Mouse (Mus musculus) lung, embryonic 16.5 days (tissue): ENCODE results near the gene Olfr1199. TPM values are rescaled to one million over a fixed set of nuclear protein-coding genes. Genes with fewer than 3 reads are reported as not detected.

Experiments used
- ATAC-seq: fragments of 200-750 bp; cut with Nextera tagmentation; 2 replicates; pipeline ENCODE4 v1.8.0; 2017; ENCODE audit warnings: low read depth, mild to moderate bottlenecking, moderate library complexity
- H3K27ac ChIP-seq: fragments of 300-500 bp; sonication (generic); 2 replicates; pipeline ENCODE4 v1.5.1; 2014; ENCODE audit warnings: mild to moderate bottlenecking, control low read depth, low read length
- H3K27me3 ChIP-seq: fragments of 300-500 bp; sonication (generic); 2 replicates; pipeline ENCODE4 v1.6.1; 2014; ENCODE audit warnings: low read depth, low read length, mixed read lengths; ENCODE audit not compliant: control insufficient read depth, insufficient read depth
- H3K36me3 ChIP-seq: fragments of 300-500 bp; sonication (generic); 2 replicates; pipeline ENCODE4 v1.6.1; 2014; ENCODE audit warnings: low read length; ENCODE audit not compliant: control insufficient read depth, insufficient read depth
- H3K4me1 ChIP-seq: fragments of 300-500 bp; sonication (generic); replicated peaks from 2 replicates; pipeline ENCODE4 v1.6.1; 2014; ENCODE audit warnings: low read length, mixed read lengths; ENCODE audit not compliant: control insufficient read depth, insufficient read depth
- H3K4me2 ChIP-seq: fragments of 300-500 bp; sonication (generic); 2 replicates; pipeline ENCODE4 v1.6.1; 2014; ENCODE audit warnings: low read depth, low read length, control low read depth
- H3K4me3 ChIP-seq: fragments of 300-500 bp; sonication (generic); 2 replicates; pipeline ENCODE4 v1.5.1; 2014; ENCODE audit warnings: mild to moderate bottlenecking, low read length, control low read depth
- H3K9ac ChIP-seq: fragments of 300-500 bp; sonication (generic); 2 replicates; pipeline ENCODE4 v1.6.1; 2014; ENCODE audit warnings: low read length, control low read depth
- H3K9me3 ChIP-seq: fragments of 300-500 bp; sonication (generic); 2 replicates; pipeline ENCODE4 v1.6.1; 2016; ENCODE audit warnings: low read length; ENCODE audit not compliant: control insufficient read depth
- WGBS: fragments of 180-500 bp; shearing (Covaris S2); extraction: QIAGEN DNeasy Blood & Tissue Kit; methylation state at CpG from one replicate; pipeline ENCODE4 v1.1.7; 2014; 5-methylcytosine and 5-hydroxymethylcytosine counted together
- polyA plus RNA-seq: library from polyadenylated mRNA; unstranded; fragments of >200 nt; fragmentation: Nextera tagmentation; extraction: Ambion mirVana; gene quantifications from 2 replicates; pipeline ENCODE4 v1.2.1, GENCODE M21; 2015

Gene Olfr1199
- polyA plus RNA-seq: not detected in 2 replicates

DNA sequence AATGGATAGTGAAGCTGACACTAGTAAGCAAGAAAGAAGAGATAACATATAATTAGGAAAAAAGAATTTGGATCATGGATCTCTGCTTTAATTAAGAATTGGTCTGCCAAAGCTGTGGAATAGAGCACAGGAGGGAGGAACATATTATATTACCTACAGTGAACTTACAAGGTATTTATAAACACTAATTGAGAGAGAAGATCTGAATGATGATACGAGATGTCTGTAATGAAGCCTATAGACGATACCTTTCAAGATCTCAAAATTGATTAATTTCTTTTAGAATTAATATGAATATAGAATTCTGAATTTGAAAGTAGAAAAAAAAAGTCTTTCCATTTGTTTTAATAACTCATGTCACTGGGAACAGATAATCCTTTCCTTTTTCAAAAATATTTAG is at the start of gene Olfr1199:
Olfr1199 (minus strand) TSS at position 101 of the 400 bp plus-strand sequence.
- WGBS: 81% methylated on average over 2 of the region's 2 CpGs
- H3K4me1 ChIP-seq: no peaks in the 10 kb centered on the region

DNA sequence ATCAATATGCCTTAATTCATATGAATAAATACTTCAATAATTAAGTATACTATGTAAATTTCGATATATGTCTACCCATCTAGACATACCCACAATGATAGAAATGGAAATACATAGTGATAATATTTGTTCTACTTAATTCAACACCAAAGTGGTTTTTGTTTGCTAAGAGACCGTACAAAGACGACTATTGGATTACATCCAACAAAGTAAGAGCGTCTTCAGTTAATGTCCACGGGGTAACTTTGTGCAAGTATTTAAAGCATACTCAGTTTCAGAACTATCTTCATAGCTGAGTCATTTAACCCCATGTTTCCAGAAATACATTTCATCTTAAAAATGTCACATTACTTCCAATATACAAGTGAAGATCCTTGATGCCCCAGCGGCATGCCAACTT is 32.5 kb upstream of the Olfr1199 start, which contains the start of gene Olfr1201:
Olfr1201 (plus strand) TSS at position 301 of the 400 bp plus-strand sequence.
- H3K9me3 ChIP-seq: no peaks in the 10 kb centered on the region
- H3K9ac ChIP-seq: no peak within 1 kb of the TSS
- ATAC-seq: no peak
- no peak within 1 kb of the TSS for H3K27ac ChIP-seq
- no peak within 1 kb of the TSS for H3K4me3 ChIP-seq
- 63% methylated on average over 6 of the region's 6 CpGs for WGBS
- no peaks in the 10 kb centered on the region for H3K4me1 ChIP-seq
- no peaks in the 10 kb centered on the region for H3K36me3 ChIP-seq
- no peaks in the 10 kb centered on the region for H3K27me3 ChIP-seq
- no peak within 1 kb of the TSS for H3K4me2 ChIP-seq

More for the DNA sequence above, at the start of gene Olfr1199:
- H3K27ac ChIP-seq: no peak within 1 kb of the TSS
- H3K36me3 ChIP-seq: no peaks in the 10 kb centered on the region
- H3K27me3 ChIP-seq: no peaks in the 10 kb centered on the region
- no peak within 1 kb of the TSS for H3K4me3 ChIP-seq
- no peaks in the 10 kb centered on the region for H3K9me3 ChIP-seq
- ATAC-seq: no peak
- H3K9ac ChIP-seq: no peak within 1 kb of the TSS
- H3K4me2 ChIP-seq: no peak within 1 kb of the TSS

DNA sequence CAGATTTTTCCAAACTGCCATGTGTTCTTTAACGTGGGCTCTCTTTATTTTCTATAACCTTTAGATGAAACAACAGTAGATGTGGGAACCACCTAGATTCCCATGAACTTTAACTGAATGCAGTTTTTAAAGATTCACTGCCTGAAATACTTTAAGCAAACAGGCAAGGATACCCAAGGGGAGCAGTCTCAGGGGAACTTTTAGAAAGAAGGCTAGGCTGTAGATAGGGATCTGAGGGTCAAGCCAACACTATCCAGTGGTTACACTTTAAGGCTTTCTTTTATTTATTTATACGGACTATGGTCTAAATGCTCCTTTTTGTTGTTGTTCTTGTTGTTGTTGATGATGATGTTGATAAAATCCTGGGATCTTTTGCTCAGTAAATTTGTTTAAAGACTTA is 10.1 kb upstream of the Olfr1199 start, which contains the start of gene Olfr1200:
Olfr1200 (minus strand) TSS at position 101 of the 400 bp plus-strand sequence.
- Histone ChIP-seq H3K9me3 (no peaks in the 10 kb centered on the region; the same call in 1 of the 2 replicates), H3K4me3 (no peak within 1 kb of the TSS), H3K9ac (no peak within 1 kb of the TSS), H3K27ac (no peak within 1 kb of the TSS), H3K4me2 (no peak within 1 kb of the TSS), H3K36me3 (no peaks in the 10 kb centered on the region), H3K4me1 (no peaks in the 10 kb centered on the region), H3K27me3 (no peaks in the 10 kb centered on the region)
- WGBS: 68% methylated on average over 2 of the region's 2 CpGs
- ATAC-seq: no peak

DNA sequence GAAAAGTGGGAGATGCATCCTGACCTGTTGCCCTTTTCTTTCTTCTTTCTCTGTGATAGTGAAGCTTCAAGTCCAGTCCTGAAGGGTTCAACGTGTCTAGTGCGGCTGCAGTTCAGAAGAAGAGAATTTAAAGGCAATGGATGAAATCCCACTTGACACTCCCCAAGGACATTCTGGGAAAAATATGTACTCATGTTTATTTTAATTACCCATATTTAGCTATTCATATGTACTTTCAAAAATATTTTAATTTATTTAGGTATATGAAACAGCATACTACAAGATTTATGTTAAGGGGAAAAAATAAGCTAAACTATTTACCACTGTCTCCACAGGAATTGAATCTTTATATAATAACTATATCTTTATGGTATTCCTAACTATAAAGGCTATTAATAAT is 9.0 kb downstream of the Olfr1199 start, which contains the start of gene Olfr1198:
Olfr1198 (minus strand) TSS at position 101 of the 400 bp plus-strand sequence.
- Histone ChIP-seq H3K9me3 (no peaks in the 10 kb centered on the region), H3K27me3 (no peaks in the 10 kb centered on the region), H3K4me3 (no peak within 1 kb of the TSS), H3K4me1 (no peaks in the 10 kb centered on the region), H3K36me3 (no peaks in the 10 kb centered on the region), H3K9ac (no peak within 1 kb of the TSS), H3K27ac (no peak within 1 kb of the TSS), H3K4me2 (no peak within 1 kb of the TSS)
- WGBS: 80% methylated on average over 2 of the region's 2 CpGs
- ATAC-seq: no peak

DNA sequence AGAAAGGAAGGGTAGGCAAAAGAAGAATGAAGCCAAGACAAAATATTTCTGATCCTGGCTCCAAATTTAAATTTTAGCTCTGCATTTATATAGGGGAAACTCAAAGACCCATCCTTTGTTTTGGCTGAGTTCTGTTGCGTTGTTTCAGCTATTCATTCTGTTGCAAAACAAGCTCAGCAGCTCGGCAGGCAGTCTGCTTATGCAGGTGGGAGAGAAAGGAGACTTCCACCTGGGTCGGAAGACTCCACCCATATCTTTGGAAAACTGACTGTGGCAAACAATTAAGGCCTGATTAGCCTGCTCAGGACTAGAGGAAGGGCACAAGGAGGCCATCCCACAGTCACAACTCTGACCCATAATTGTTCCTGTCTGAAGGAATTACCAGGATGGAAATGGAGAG is 16.9 kb downstream of the Olfr1199 start:
- no peak overlapping the region for H3K4me3 ChIP-seq
- WGBS: 73% methylated on average over 3 of the region's 3 CpGs
- no peak overlapping the region for H3K9ac ChIP-seq
- no peak overlapping the region for H3K27ac ChIP-seq
- ATAC-seq: no peak
- H3K36me3 ChIP-seq: no peaks in the 10 kb centered on the region
- no peaks in the 10 kb centered on the region for H3K9me3 ChIP-seq
- H3K27me3 ChIP-seq: no peaks in the 10 kb centered on the region
- H3K4me1 ChIP-seq: no peaks in the 10 kb centered on the region
- no peak overlapping the region for H3K4me2 ChIP-seq

DNA sequence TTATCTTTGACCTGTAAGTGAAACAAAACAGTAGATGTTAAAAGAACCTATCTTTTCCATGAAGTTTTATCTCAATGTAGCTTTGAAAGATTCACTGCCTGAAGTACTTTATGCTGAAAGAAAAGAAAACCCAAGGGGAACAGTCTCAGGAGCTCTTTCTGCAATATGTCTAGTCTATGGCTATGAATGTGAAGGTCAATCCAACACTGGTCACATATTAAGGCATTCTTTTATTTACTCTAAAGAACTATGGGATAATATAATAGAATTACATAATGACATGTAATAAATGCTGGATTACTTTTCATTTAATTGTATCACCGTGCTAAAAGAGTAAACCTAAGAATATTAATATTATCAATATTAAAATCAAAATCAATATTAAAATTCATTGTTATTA is 28.0 kb downstream of the Olfr1199 start, which contains the start of gene Olfr1197:
Olfr1197 (minus strand) TSS at position 101 of the 400 bp plus-strand sequence.
- H3K4me1 ChIP-seq: no peaks in the 10 kb centered on the region
- H3K27ac ChIP-seq: no peak within 1 kb of the TSS
- 80% methylated on average over 1 of the region's 1 CpGs for whole genome bisulfite sequencing
- no peak within 1 kb of the TSS for H3K4me3 ChIP-seq
- no peak within 1 kb of the TSS for H3K9ac ChIP-seq
- H3K9me3 ChIP-seq: no peaks in the 10 kb centered on the region
- H3K27me3 ChIP-seq: no peaks in the 10 kb centered on the region
- H3K36me3 ChIP-seq: no peaks in the 10 kb centered on the region
- no peak for ATAC-seq
- no peak within 1 kb of the TSS for H3K4me2 ChIP-seq

DNA sequence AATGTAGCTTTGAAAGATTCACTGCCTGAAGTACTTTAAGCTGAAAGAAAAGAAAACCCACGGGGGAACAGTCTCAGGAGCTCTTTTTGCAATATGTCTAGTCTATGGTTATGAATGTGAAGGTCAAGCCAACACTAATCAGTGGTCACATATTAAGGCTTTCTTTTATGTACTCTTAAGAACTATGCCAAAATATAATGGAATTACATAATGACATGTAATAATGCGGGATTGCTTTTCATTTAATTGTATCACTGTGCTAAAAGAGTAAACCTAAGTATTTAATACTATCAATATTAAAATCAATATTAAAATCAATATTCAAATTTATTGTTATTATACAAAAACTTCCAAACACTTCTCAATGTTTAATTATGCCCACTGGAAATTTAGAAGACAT is 55.8 kb downstream of the Olfr1199 start, which contains the start of gene Olfr1196:
Olfr1196 (minus strand) TSS at position 101 of the 400 bp plus-strand sequence.
- no peak within 1 kb of the TSS for H3K4me3 ChIP-seq
- ATAC-seq: no peak
- no peak within 1 kb of the TSS for H3K4me2 ChIP-seq
- H3K27ac ChIP-seq: no peak within 1 kb of the TSS
- H3K27me3 ChIP-seq: no peaks in the 10 kb centered on the region
- no peak within 1 kb of the TSS for H3K9ac ChIP-seq
- no peaks in the 10 kb centered on the region for H3K4me1 ChIP-seq
- H3K36me3 ChIP-seq: no peaks in the 10 kb centered on the region
- no peaks in the 10 kb centered on the region for H3K9me3 ChIP-seq
- WGBS: 80% methylated on average over 2 of the region's 2 CpGs

Other genes with a start within 250 kb of the Olfr1199 start
- not detected in 2 replicates for gene Olfr1186, start 241.9 kb downstream of the Olfr1199 start, polyA plus RNA-seq
- not detected in 2 replicates for gene Olfr1188, start 203.5 kb downstream of the Olfr1199 start, polyA plus RNA-seq
- gene Olfr1189, start 174.0 kb downstream of the Olfr1199 start, polyA plus RNA-seq: not detected in 2 replicates
- not detected in 2 replicates for gene Olfr1191-ps1, start 119.9 kb downstream of the Olfr1199 start, polyA plus RNA-seq
- not detected in 2 replicates for gene Olfr1192-ps1, start 112.0 kb downstream of the Olfr1199 start, polyA plus RNA-seq
- gene Olfr1193, start 84.8 kb downstream of the Olfr1199 start, polyA plus RNA-seq: not detected in 2 replicates
- gene Olfr1195, start 71.3 kb downstream of the Olfr1199 start, polyA plus RNA-seq: not detected in 2 replicates
- gene Olfr1196, start 55.9 kb downstream of the Olfr1199 start, polyA plus RNA-seq: not detected in 2 replicates
- not detected in 2 replicates for gene Olfr1197, start 28.1 kb downstream of the Olfr1199 start, polyA plus RNA-seq
- gene Olfr1198, start 9.1 kb downstream of the Olfr1199 start, polyA plus RNA-seq: not detected in 2 replicates
- not detected in 2 replicates for gene Olfr1200, start 10.0 kb upstream of the Olfr1199 start, polyA plus RNA-seq
- gene Olfr1201, start 32.6 kb upstream of the Olfr1199 start, polyA plus RNA-seq: not detected in 2 replicates
- gene Olfr1202, start 54.0 kb upstream of the Olfr1199 start, polyA plus RNA-seq: not detected in 2 replicates
- gene Olfr1205, start 69.3 kb upstream of the Olfr1199 start, polyA plus RNA-seq: not detected in 2 replicates
- gene Olfr1204, start 88.8 kb upstream of the Olfr1199 start, polyA plus RNA-seq: not detected in 2 replicates
- gene Olfr1206, start 102.8 kb upstream of the Olfr1199 start, polyA plus RNA-seq: not detected in 2 replicates
- not detected in 2 replicates for gene Olfr1208, start 141.8 kb upstream of the Olfr1199 start, polyA plus RNA-seq
- not detected in 2 replicates for gene Olfr1209, start 154.7 kb upstream of the Olfr1199 start, polyA plus RNA-seq
- gene Olfr1211, start 177.6 kb upstream of the Olfr1199 start, polyA plus RNA-seq: not detected in 2 replicates
- not detected in 2 replicates for gene Olfr1212, start 193.5 kb upstream of the Olfr1199 start, polyA plus RNA-seq
- not detected in 2 replicates for gene Gm13762, start 219.8 kb upstream of the Olfr1199 start, polyA plus RNA-seq
- not detected in 2 replicates for gene Olfr1214, start 232.2 kb upstream of the Olfr1199 start, polyA plus RNA-seq
- not detected in 2 replicates for gene Olfr1215, start 246.5 kb upstream of the Olfr1199 start, polyA plus RNA-seq